ENCODE assay signal across 18 mouse cellular contexts in the genomic region with DNA sequence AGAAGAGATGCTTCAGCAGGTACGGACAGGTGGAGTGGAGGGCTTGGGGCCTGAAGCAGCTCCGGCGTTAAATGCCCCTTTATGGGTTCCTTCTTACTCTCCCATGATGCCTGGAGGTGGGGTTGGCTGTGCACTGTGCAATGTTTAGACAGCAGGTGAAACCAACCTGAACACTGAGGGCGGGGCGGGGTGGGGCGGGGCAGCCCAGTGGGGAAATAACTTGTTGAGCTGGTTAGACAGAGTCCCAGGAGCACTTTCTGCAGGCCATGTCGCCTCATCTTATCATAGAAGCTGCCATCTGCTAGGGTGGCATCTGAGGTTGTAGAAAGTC.
A peak's percentile ranks its signal among the peaks of the same experiment; 100 is the strongest.
DNase-seq lines count a peak whose midpoint lies in the region; ATAC-seq lines count a peak whose summit lies in the region.
"Had no signal": no experiment of that assay in that cellular context is flagged by ENCODE, and none has a peak within 500 bp of the region (broad histone marks: within the 10 kb centered on the region; RNA-seq: fewer than 3 reads in every experiment).

No protein-coding gene starts in this region.

- H3K27me3 ChIP-seq in kidney, embryonic 16.5 days (ENCODE audit: insufficient read depth, low read length), result no peaks in the 10 kb centered on the region
- H3K27me3 ChIP-seq in embryonic facial prominence, embryonic 15.5 days, result no peaks in the 10 kb centered on the region
- no peaks in the 10 kb centered on the region for H3K27me3 ChIP-seq in intestine, embryonic 16.5 days (replicated peaks; ENCODE audit: control insufficient read depth, insufficient read depth, low read length)
- H3K27me3 ChIP-seq in stomach, embryonic 14.5 days (ENCODE audit: control insufficient read depth, insufficient read depth, low read length), result no peaks in the 10 kb centered on the region
- H3K27me3 ChIP-seq in forebrain, embryonic 13.5 days, result no peaks in the 10 kb centered on the region
- H3K27me3 ChIP-seq: heart, embryonic 13.5 days had no signal

- no peak overlapping the region for H3K4me3 ChIP-seq in kidney, embryonic 16.5 days (ENCODE audit: low read length)
- no peak overlapping the region for H3K4me3 ChIP-seq in embryonic facial prominence, embryonic 15.5 days (replicated peaks)
- peak overlapping the region; percentile 24; the same call in 1 of the 2 replicates for H3K4me3 ChIP-seq in intestine, embryonic 16.5 days (ENCODE audit: low read length)
- H3K4me3 ChIP-seq in stomach, embryonic 14.5 days (ENCODE audit: low read depth, low read length), result no peak overlapping the region
- no peak overlapping the region for H3K4me3 ChIP-seq in forebrain, embryonic 13.5 days
- H3K4me3 ChIP-seq: heart, embryonic 13.5 days; neural tube, embryonic 13.5 days had no signal

- H3K4me2 ChIP-seq in kidney, embryonic 16.5 days (replicated peaks; ENCODE audit: low read depth, low read length), result no peak overlapping the region
- H3K4me2 ChIP-seq in embryonic facial prominence, embryonic 15.5 days (replicated peaks), result 0 out of 2 replicates have a peak overlapping the region, but pooled peaks have one; percentile 8
- peak overlapping the region; percentile 39; the same call in 1 of the 2 replicates for H3K4me2 ChIP-seq in intestine, embryonic 16.5 days (ENCODE audit: low read depth, low read length)
- peak overlapping the region; percentile 29; the same call in 1 of the 2 replicates for H3K4me2 ChIP-seq in stomach, embryonic 14.5 days (replicated peaks; ENCODE audit: low read depth, low read length)
- no peak overlapping the region for H3K4me2 ChIP-seq in forebrain, embryonic 13.5 days
- H3K4me2 ChIP-seq: heart, embryonic 13.5 days; midbrain, embryonic 11.5 days; neural tube, embryonic 13.5 days had no signal

- H3K9ac ChIP-seq in kidney, embryonic 16.5 days (replicated peaks; ENCODE audit: low read length), result no peak overlapping the region
- H3K9ac ChIP-seq in embryonic facial prominence, embryonic 15.5 days, result no peak overlapping the region
- peak overlapping the region; percentile 49; the same call in 1 of the 2 replicates for H3K9ac ChIP-seq in intestine, embryonic 16.5 days (ENCODE audit: low read depth, low read length)
- H3K9ac ChIP-seq in stomach, embryonic 14.5 days (replicated peaks; ENCODE audit: low read depth, low read length), result no peak overlapping the region
- no peak overlapping the region for H3K9ac ChIP-seq in forebrain, embryonic 13.5 days
- H3K9ac ChIP-seq: heart, embryonic 13.5 days; neural tube, embryonic 13.5 days had no signal

- no peaks in the 10 kb centered on the region for H3K9me3 ChIP-seq in kidney, embryonic 16.5 days (ENCODE audit: low read length)
- no peaks in the 10 kb centered on the region for H3K9me3 ChIP-seq in embryonic facial prominence, embryonic 15.5 days (replicated peaks)
- no peaks in the 10 kb centered on the region for H3K9me3 ChIP-seq in intestine, embryonic 16.5 days (ENCODE audit: control insufficient read depth, low read length)
- no peaks in the 10 kb centered on the region for H3K9me3 ChIP-seq in stomach, embryonic 14.5 days (ENCODE audit: control insufficient read depth, low read depth, low read length)
- no peaks in the 10 kb centered on the region for H3K9me3 ChIP-seq in forebrain, embryonic 13.5 days (replicated peaks)
- H3K9me3 ChIP-seq: heart, embryonic 13.5 days; neural tube, embryonic 13.5 days had no signal

- peak overlapping the region; percentile 40; the same call in 1 of the 2 replicates for H3K27ac ChIP-seq in kidney, embryonic 16.5 days (ENCODE audit: low read length)
- peak overlapping the region; percentile 82 for H3K27ac ChIP-seq in embryonic facial prominence, embryonic 15.5 days (replicated peaks)
- H3K27ac ChIP-seq in intestine, embryonic 16.5 days (ENCODE audit: low read length), result peak overlapping the region; percentile 89
- peak overlapping the region; percentile 77 for H3K27ac ChIP-seq in stomach, embryonic 14.5 days (ENCODE audit: low read length)
- H3K27ac ChIP-seq in forebrain, embryonic 13.5 days, result no peak overlapping the region
- H3K27ac ChIP-seq: heart, embryonic 13.5 days; hindbrain, postnatal 0 days; neural tube, embryonic 13.5 days had no signal

- H3K36me3 ChIP-seq in kidney, embryonic 16.5 days (ENCODE audit: insufficient read depth, low read length), result no peaks in the 10 kb centered on the region
- H3K36me3 ChIP-seq in embryonic facial prominence, embryonic 15.5 days, result peaks cover 5% of the 10 kb centered on the region; the same call in 1 of the 2 replicates
- H3K36me3 ChIP-seq in intestine, embryonic 16.5 days (ENCODE audit: control insufficient read depth, insufficient read depth, low read length), result no peaks in the 10 kb centered on the region
- no peaks in the 10 kb centered on the region for H3K36me3 ChIP-seq in stomach, embryonic 14.5 days (ENCODE audit: control insufficient read depth, insufficient read depth, low read length)
- no peaks in the 10 kb centered on the region for H3K36me3 ChIP-seq in forebrain, embryonic 13.5 days (ENCODE audit: poor library complexity, severe bottlenecking)
- H3K36me3 ChIP-seq: neural tube, embryonic 13.5 days had no signal

- ATAC-seq in kidney, embryonic 16.5 days (ENCODE audit: low FRiP score, low TSS enrichment), result peak; percentile 62; the same call in 1 of the 2 replicates
- peak; percentile 60 for ATAC-seq in embryonic facial prominence, embryonic 15.5 days (ENCODE audit: insufficient number of reproducible peaks, low FRiP score, low TSS enrichment, low read depth)
- peak; percentile 89 for ATAC-seq in intestine, embryonic 16.5 days
- peak; percentile 83 for ATAC-seq in stomach, embryonic 14.5 days (ENCODE audit: insufficient number of reproducible peaks, insufficient read depth, low FRiP score, low read depth)
- ATAC-seq in forebrain, embryonic 13.5 days, result no peak
- ATAC-seq: forebrain, embryonic 14.5 days; hindbrain, postnatal 0 days had no signal

- H3K4me1 ChIP-seq in kidney, embryonic 16.5 days (ENCODE audit: insufficient read depth, low read length), result peaks cover 11% of the 10 kb centered on the region
- peaks cover 8% of the 10 kb centered on the region for H3K4me1 ChIP-seq in embryonic facial prominence, embryonic 15.5 days
- H3K4me1 ChIP-seq in intestine, embryonic 16.5 days (ENCODE audit: control insufficient read depth, insufficient read depth, low read length), result peaks cover 11% of the 10 kb centered on the region
- peaks cover 1% of the 10 kb centered on the region; the same call in 1 of the 2 replicates for H3K4me1 ChIP-seq in stomach, embryonic 14.5 days (ENCODE audit: control insufficient read depth, insufficient read depth, low read length)
- no peaks in the 10 kb centered on the region for H3K4me1 ChIP-seq in forebrain, embryonic 13.5 days

- DNase-seq in kidney, postnatal 4 days, result no peak
- no peak for DNase-seq in layer of hippocampus, adult 9-11 months
- DNase-seq: adrenal gland, postnatal 25 days; cerebellum, adult 8-10 months; kidney, postnatal 36 days; layer of hippocampus, postnatal 36 days; right cerebral cortex, postnatal 14 days; thymus, postnatal 36 days had no signal

- WGBS in kidney, embryonic 16.5 days, result 87% methylated on average over 7 of the region's 7 CpGs
- WGBS in embryonic facial prominence, embryonic 15.5 days, result 75% methylated on average over 7 of the region's 7 CpGs
- WGBS in intestine, embryonic 16.5 days, result 51% methylated on average over 7 of the region's 7 CpGs
- WGBS in stomach, embryonic 14.5 days, result 86% methylated on average over 7 of the region's 7 CpGs
- WGBS in forebrain, embryonic 13.5 days, result 95% methylated on average over 7 of the region's 7 CpGs

Comparison
In these comparisons a context has a peak if more than half of its experiments do, and no peak if none do; other contexts are left out.
1. H3K4me2 ChIP-seq: peak in embryonic facial prominence, embryonic 15.5 days (single experiment), intestine, embryonic 16.5 days (single experiment) and stomach, embryonic 14.5 days (single experiment); none in kidney, embryonic 16.5 days (single experiment) and forebrain, embryonic 13.5 days (single experiment).